Mouse (Mus musculus) kidney, embryonic 15.5 days (tissue): Measurements from ENCODE around the gene Nmrk1. TPM values are rescaled to one million over a fixed set of nuclear protein-coding genes. Genes with fewer than 3 reads are reported as not detected.
"Not testable (repeated sequence)": the region's sequence is repeated elsewhere in the genome, so short reads cannot be mapped to it uniquely, and the experiment has no call there.

ENCODE experiments used
- ATAC-seq: fragments of 200-750 bp; cut with Nextera tagmentation; replicated peaks from 2 replicates; pipeline ENCODE4 v1.8.0; 2017; ENCODE audit warnings: moderate TSS enrichment; ENCODE audit not compliant: low FRiP score
- H3K27ac ChIP-seq: fragments of 300-500 bp; sonication (generic); 2 replicates; pipeline ENCODE4 v1.5.1; 2015; ENCODE audit warnings: mild to moderate bottlenecking, inconsistent platforms
- H3K27me3 ChIP-seq: fragments of 300-500 bp; sonication (generic); 2 replicates; pipeline ENCODE4 v1.6.1; 2015; ENCODE audit warnings: inconsistent platforms
- H3K36me3 ChIP-seq: fragments of 300-500 bp; sonication (generic); 2 replicates; pipeline ENCODE4 v1.6.1; 2015; ENCODE audit warnings: inconsistent platforms
- H3K4me1 ChIP-seq: fragments of 300-500 bp; sonication (generic); 2 replicates; pipeline ENCODE4 v1.6.1; 2015; ENCODE audit warnings: inconsistent platforms
- H3K4me2 ChIP-seq: fragments of 300-500 bp; sonication (generic); 2 replicates; pipeline ENCODE4 v1.6.1; 2015; ENCODE audit warnings: moderate library complexity, mild to moderate bottlenecking, inconsistent platforms
- H3K4me3 ChIP-seq: fragments of 300-500 bp; sonication (generic); replicated peaks from 2 replicates; pipeline ENCODE4 v1.5.1; 2015; ENCODE audit warnings: mild to moderate bottlenecking, inconsistent platforms
- H3K9ac ChIP-seq: fragments of 300-500 bp; sonication (generic); 2 replicates; pipeline ENCODE4 v1.6.1; 2015; ENCODE audit warnings: mild to moderate bottlenecking, inconsistent platforms
- H3K9me3 ChIP-seq: fragments of 300-500 bp; sonication (generic); replicated peaks from 2 replicates; pipeline ENCODE4 v1.6.1; 2016; ENCODE audit warnings: inconsistent platforms
- WGBS: fragments of 180-500 bp; shearing (Covaris S2); methylation state at CpG from one replicate; pipeline ENCODE4 v1.1.7; 2015; ENCODE audit warnings: mixed read lengths; 5-methylcytosine and 5-hydroxymethylcytosine counted together
- polyA plus RNA-seq: library from polyadenylated mRNA; unstranded; fragments of >200 nt; fragmentation: Nextera tagmentation; extraction: Ambion mirVana; gene quantifications from 2 replicates; pipeline ENCODE4 v1.2.1, GENCODE M21; 2015

Nmrk1 gene
- 24.0 and 24.7 TPM in 2 replicates for polyA plus RNA-seq

DNA sequence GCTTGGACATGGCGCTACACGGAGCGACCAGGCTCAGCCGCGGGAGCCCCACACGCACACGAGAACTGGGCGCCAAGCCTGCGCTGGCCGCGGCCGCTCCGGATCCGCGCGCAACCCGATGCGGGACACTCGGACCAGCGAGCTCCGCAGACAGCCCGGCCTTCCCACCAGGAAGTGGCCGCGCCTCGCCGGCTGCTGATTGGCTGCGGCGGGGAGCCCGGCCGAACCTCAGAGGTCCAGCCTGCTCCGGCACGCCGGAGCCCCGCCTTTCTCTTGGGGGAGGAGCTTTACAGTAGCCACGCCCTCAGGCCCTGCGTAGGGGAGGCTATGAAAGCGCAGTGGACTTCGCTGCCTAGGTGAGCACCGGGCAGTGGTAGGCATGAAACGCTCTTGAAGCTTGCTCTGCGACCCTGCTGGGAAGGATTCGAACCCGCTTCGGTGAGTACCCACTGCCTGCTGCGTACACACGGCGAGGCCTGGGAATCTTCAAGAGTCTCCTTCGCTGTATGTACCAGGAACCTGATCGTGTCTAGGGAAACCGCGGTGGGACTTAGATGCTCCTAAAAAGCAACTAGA lies at the start of gene Nmrk1, which contains the start of gene Ostf1:
Gene Nmrk1, plus strand, starts transcription at position 307 of the 576 bp plus-strand sequence.
Gene Ostf1, minus strand, starts transcription at position 180 of the 576 bp plus-strand sequence.
- no peaks in the 10 kb centered on the region for H3K27me3 ChIP-seq
- peak; percentile 98 for ATAC-seq
- H3K9me3 ChIP-seq: no peaks in the 10 kb centered on the region
- H3K27ac ChIP-seq: peak within 1 kb of the TSS; percentile 95
- under 1% methylated on average over 51 of the region's 51 CpGs for WGBS
- H3K4me3 ChIP-seq: peak within 1 kb of the TSS; percentile 93
- no peaks in the 10 kb centered on the region for H3K36me3 ChIP-seq
- H3K9ac ChIP-seq: peak within 1 kb of the TSS; percentile 89
- H3K4me2 ChIP-seq: peak within 1 kb of the TSS; percentile 70
- H3K4me1 ChIP-seq: peaks cover 30% of the 10 kb centered on the region

DNA sequence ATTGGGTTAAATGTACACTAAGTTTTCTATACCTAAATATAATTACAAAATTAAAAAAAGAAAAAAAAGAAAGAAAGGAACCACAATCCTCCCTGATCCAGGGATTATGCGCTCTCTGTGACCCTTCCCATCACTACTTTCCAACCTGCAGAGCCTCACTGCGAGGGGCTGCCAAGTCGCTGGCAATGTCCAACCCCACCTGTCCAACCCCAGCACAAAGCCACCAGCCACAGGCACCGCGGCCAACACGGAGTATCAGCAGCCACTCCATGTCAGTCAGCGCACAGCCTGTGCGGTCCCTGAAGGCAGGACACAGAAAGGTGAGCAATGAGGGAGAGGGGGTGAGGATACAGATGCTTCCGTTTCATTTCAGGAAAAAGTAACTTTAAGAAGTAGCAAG lies 49.5 kb upstream of the Nmrk1 start:
- Histone ChIP-seq H3K9me3 (no peaks in the 10 kb centered on the region), H3K4me3 (no peak overlapping the region), H3K27me3 (no peaks in the 10 kb centered on the region), H3K4me1 (peaks cover 37% of the 10 kb centered on the region), H3K9ac (no peak overlapping the region), H3K36me3 (peaks cover 33% of the 10 kb centered on the region), H3K4me2 (no peak overlapping the region), H3K27ac (no peak overlapping the region)
- 88% methylated on average over 9 of the region's 9 CpGs for WGBS
- ATAC-seq: no peak

DNA sequence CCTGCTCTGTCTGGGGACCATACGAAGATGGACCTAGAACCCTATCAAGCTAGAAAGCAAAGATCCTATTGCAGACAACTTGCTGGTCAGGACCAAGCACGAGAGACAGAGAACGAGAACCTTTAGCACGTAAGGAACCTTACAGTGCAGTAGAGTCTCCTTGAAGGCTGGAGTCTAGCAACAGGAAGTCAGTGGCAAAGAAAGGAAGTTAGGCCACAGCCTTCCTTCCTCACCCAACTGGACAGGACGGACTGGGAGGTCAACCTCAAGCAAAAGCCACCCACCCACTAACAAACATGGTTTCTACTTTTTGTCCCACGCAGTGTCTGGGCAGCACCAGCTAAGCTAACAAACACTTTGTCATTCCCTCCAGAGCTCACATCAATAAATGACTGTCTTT lies 48.9 kb upstream of the Nmrk1 start:
- no peaks in the 10 kb centered on the region for H3K9me3 ChIP-seq
- no peak overlapping the region for H3K4me3 ChIP-seq
- no peak overlapping the region for H3K4me2 ChIP-seq
- no peak for ATAC-seq
- WGBS: 78% methylated on average over 6 of the region's 6 CpGs
- H3K4me1 ChIP-seq: peaks cover 30% of the 10 kb centered on the region
- peaks cover 35% of the 10 kb centered on the region for H3K36me3 ChIP-seq
- H3K27me3 ChIP-seq: no peaks in the 10 kb centered on the region
- H3K27ac ChIP-seq: no peak overlapping the region
- no peak overlapping the region for H3K9ac ChIP-seq

DNA sequence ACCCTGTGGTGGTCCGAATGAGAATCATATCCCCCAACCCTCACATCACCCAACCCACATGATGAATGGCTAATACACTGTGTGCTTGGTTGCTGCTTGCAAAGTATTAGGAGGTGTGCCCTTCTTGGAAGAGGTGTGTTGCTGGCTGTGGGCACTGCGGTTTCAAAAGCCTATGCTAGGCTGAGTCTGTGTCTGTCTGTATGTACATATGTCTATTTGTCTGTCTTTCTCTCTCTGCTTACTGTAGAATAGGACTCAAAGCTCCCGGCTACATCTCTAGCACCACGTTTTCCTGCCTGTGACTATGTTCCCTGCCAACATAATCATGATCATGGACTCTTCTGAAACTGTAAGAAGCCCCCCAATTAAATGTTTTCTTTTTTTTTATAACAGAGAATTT lies 48.0 kb upstream of the Nmrk1 start:
- Histone ChIP-seq H3K4me3 (no peak overlapping the region), H3K27me3 (no peaks in the 10 kb centered on the region), H3K36me3 (peaks cover 41% of the 10 kb centered on the region), H3K4me1 (peaks cover 22% of the 10 kb centered on the region), H3K4me2 (no peak overlapping the region), H3K9ac (no peak overlapping the region), H3K9me3 (no peaks in the 10 kb centered on the region), H3K27ac (no peak overlapping the region)
- WGBS: 93% methylated on average over 4 of the region's 4 CpGs
- no peak for ATAC-seq

DNA sequence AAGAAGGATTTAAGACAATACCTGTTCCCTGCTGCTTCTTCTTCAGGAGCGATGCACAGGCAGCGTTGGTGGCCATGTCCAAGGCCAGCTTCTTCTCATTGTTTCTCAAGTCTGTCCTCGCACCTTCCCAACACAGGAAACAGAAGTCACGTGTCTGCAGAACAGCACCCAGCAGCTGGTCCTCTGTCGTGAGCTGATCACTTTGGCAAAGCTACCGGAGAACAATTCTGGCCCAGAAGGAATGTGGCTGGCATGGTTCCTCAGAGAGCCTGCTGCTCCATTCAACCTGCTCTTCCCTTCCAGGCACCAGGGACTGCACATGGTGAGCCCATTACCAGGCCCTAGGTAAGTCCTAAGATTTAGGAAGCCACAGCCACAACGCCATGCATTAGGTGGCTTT lies 47.1 kb upstream of the Nmrk1 start:
- peaks cover 47% of the 10 kb centered on the region for H3K36me3 ChIP-seq
- H3K27me3 ChIP-seq: no peaks in the 10 kb centered on the region
- H3K4me2 ChIP-seq: no peak overlapping the region
- H3K4me3 ChIP-seq: no peak overlapping the region
- 95% methylated on average over 7 of the region's 7 CpGs for WGBS
- no peak for ATAC-seq
- no peak overlapping the region for H3K27ac ChIP-seq
- no peaks in the 10 kb centered on the region for H3K9me3 ChIP-seq
- peaks cover 13% of the 10 kb centered on the region for H3K4me1 ChIP-seq
- H3K9ac ChIP-seq: no peak overlapping the region

DNA sequence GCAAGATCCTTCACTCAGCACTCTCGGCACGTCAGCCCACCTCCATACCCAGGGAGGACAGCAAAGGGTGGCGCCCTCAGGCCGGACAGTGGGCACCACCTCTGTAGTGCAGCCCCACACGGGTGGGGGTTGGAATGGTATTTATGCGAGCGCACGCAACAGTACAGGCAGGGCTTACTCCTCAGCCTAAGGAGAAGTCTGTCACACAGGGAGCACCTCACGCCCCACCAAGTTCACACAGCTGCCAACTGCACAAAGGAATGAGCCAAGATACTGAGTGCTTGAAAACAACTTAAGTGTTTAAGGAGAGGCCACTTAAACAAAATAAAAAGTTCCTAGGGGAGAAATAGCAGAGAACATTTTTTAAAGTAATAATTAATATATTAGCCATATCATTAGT lies 44.6 kb upstream of the Nmrk1 start:
- Histone ChIP-seq H3K4me3 (no peak overlapping the region), H3K9me3 (no peaks in the 10 kb centered on the region), H3K27ac (no peak overlapping the region; the same call in 1 of the 2 replicates), H3K4me2 (no peak overlapping the region), H3K36me3 (peaks cover 45% of the 10 kb centered on the region), H3K4me1 (peaks cover 25% of the 10 kb centered on the region), H3K27me3 (no peaks in the 10 kb centered on the region), H3K9ac (no peak overlapping the region)
- 77% methylated on average over 9 of the region's 9 CpGs for WGBS
- peak; percentile 49; the same call in 1 of the 2 replicates for ATAC-seq

DNA sequence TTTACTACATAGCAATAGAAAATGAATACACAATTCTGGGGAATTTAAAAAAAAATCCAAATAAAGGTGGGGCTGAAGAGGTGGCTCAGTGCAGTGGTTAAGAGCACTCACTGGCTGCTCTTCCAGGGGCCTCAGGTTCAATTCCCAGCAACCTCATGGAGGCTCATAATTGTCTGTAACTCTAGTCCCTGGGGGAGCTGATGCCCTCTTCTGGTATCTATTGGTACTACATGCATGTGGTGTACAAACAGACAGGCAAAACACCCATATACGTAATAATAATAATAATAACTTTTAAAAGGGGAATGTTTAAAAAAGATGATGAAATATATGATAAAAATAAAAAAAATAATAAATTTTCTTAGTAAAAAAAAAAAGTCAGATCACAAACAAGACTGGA lies 43.5 kb upstream of the Nmrk1 start:
- no peaks in the 10 kb centered on the region for H3K9me3 ChIP-seq
- WGBS: 91% methylated on average over 1 of the region's 1 CpGs
- H3K27ac ChIP-seq: no peak overlapping the region

DNA sequence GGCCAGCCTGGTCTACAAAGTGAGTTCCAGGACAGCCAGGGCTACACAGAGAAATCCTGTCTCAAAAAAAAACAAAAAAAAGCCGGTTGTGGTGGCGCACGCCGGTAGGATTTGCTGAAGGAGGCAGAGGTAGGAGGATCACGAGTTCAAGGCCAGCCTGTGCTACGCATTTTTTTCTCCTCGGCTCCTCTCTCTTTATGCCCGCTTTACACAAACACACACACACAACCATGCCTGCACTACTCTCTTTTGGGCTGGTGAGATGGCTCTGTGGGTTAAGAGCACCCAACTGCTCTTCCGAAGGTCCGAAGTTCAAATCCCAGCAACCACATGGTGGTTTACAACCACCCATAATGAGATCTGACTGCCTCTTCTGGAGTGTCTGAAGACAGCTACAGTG lies 42.9 kb upstream of the Nmrk1 start:
- H3K27ac ChIP-seq, H3K27me3 ChIP-seq, ATAC-seq, H3K9me3 ChIP-seq, H3K9ac ChIP-seq, H3K4me3 ChIP-seq, H3K4me2 ChIP-seq: not testable (repeated sequence)
- WGBS: 98% methylated on average over 10 of the region's 10 CpGs
- peaks cover 36% of the 10 kb centered on the region for H3K36me3 ChIP-seq
- H3K4me1 ChIP-seq: peaks cover 41% of the 10 kb centered on the region

More for the DNA sequence above, 43.5 kb upstream of the Nmrk1 start:
- H3K9ac ChIP-seq: no peak overlapping the region
- ATAC-seq: no peak
- no peak overlapping the region for H3K4me3 ChIP-seq
- H3K4me1 ChIP-seq: peaks cover 35% of the 10 kb centered on the region
- no peaks in the 10 kb centered on the region for H3K27me3 ChIP-seq
- H3K4me2 ChIP-seq: no peak overlapping the region
- H3K36me3 ChIP-seq: peaks cover 42% of the 10 kb centered on the region

DNA sequence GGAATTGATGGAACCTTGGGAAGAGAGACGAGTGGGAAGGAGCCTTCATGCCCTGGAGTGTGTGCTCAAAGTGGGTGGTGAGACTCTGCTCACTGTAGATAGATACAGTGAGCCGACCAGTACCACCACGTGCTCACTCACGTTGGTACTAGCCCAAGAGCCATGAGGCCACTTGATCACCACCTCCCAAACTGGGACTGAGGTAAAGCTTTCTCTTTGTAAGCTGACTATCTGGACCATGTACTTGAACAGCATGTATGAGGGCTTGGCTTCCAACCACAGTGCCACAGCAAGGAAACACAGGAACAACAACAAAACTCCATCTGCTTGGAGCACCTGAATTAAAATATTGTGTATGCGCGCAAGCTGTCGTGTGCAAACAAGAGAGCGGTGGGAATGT lies 42.5 kb upstream of the Nmrk1 start:
- ATAC-seq: no peak
- 93% methylated on average over 8 of the region's 8 CpGs for WGBS
- Histone ChIP-seq H3K9ac (no peak overlapping the region), H3K9me3 (no peaks in the 10 kb centered on the region), H3K27ac (no peak overlapping the region), H3K27me3 (no peaks in the 10 kb centered on the region), H3K4me2 (no peak overlapping the region), H3K36me3 (peaks cover 33% of the 10 kb centered on the region), H3K4me1 (peaks cover 43% of the 10 kb centered on the region), H3K4me3 (no peak overlapping the region)

DNA sequence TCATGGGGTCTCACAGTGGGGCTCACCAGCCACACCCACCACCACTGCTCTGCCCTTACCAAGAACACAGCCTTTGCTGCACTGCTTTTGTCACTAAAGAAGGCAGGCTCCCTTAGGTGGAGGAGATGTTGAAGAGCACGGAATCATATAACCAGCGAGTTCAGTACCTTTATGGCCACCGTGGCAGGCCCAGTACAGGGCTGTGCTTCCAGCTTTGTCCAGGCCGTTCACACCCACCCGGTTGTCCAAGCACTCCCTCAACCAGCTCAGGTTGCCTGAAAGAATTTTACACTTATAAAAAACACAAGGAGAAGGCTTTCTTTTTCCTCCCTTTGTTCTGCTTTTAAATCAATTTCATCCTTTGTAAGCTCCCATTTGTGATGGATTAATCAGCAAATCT lies 41.5 kb upstream of the Nmrk1 start:
- Histone ChIP-seq H3K27me3 (no peaks in the 10 kb centered on the region), H3K27ac (peak overlapping the region; percentile 54; the same call in 1 of the 2 replicates), H3K9me3 (no peaks in the 10 kb centered on the region), H3K4me2 (no peak overlapping the region), H3K9ac (no peak overlapping the region), H3K4me1 (peaks cover 43% of the 10 kb centered on the region), H3K36me3 (peaks cover 28% of the 10 kb centered on the region), H3K4me3 (no peak overlapping the region)
- no peak for ATAC-seq
- WGBS: 31% methylated on average over 5 of the region's 5 CpGs

DNA sequence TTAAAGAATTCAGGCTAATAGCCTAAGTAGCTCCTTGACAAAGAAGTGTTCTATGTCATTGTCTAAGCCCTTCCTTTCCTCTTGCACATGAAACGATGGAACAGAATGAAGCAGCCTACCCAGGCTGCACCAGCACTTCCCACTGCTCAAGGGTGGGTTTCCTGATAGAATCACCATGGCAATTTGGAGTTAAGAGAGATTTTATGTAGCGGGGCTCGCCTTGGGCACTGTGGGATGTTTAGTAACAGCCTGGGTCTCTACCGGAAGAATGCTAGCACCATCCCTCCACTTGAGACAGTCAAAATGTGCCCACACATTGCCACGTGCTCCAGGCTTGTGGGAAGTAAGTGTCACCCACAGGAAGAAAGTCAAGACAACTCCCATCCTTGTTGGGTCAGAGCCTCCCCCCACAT lies 40.8 kb upstream of the Nmrk1 start:
- no peaks in the 10 kb centered on the region for H3K9me3 ChIP-seq
- H3K4me3 ChIP-seq: no peak overlapping the region
- H3K4me1 ChIP-seq: peaks cover 38% of the 10 kb centered on the region
- WGBS: 43% methylated on average over 5 of the region's 5 CpGs
- H3K27me3 ChIP-seq: no peaks in the 10 kb centered on the region
- H3K36me3 ChIP-seq: peaks cover 24% of the 10 kb centered on the region
- no peak overlapping the region for H3K9ac ChIP-seq
- 0 out of 2 replicates have a peak overlapping the region, but pooled peaks have one; percentile 54 for H3K27ac ChIP-seq
- H3K4me2 ChIP-seq: no peak overlapping the region
- no peak for ATAC-seq

DNA sequence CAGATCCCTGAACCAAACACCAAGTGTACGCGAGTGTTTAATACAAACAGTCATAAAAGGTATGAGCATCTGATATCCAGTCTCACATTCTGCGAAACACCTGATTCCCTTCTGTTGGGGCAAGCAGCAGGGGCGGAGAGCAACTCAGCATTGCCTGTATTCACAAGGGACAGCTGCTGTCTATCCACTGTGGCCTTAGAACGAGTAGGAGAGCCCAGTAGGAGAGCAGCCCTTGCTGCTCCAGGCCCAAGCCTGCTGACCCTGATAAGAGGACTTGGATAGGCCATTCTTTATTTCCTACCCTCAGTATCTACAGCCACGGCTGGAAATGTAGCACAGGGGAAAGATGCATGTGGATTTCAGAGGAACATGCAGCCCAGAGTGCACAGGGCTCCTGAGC lies 38.8 kb upstream of the Nmrk1 start:
- WGBS: 35% methylated on average over 6 of the region's 6 CpGs
- Histone ChIP-seq H3K27ac (peak overlapping the region; percentile 64), H3K36me3 (peaks cover 17% of the 10 kb centered on the region), H3K27me3 (no peaks in the 10 kb centered on the region), H3K4me1 (peaks cover 31% of the 10 kb centered on the region), H3K4me2 (no peak overlapping the region), H3K4me3 (no peak overlapping the region), H3K9me3 (no peaks in the 10 kb centered on the region), H3K9ac (no peak overlapping the region)
- ATAC-seq: peak; percentile 57

DNA sequence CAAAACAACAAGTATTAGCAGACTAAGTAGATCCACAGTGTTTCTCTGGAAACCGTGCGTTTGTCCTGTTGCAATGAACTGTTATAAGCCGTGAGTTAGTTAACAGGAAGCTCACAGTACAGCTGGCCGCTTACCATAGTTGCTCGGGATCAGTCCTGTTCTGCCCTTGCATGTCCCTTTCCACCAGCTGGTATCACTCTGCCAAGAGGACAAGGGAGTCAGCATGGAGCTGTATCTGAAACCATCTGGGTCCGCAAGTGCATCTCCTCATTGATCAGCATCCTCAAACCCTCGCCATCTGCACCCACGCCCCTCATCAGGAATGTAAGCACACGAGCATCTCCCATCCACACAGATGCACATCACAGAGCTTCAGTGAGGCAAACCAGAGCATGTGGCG lies 38.0 kb upstream of the Nmrk1 start:
- Histone ChIP-seq H3K4me2 (no peak overlapping the region), H3K4me3 (no peak overlapping the region), H3K9ac (no peak overlapping the region), H3K9me3 (no peaks in the 10 kb centered on the region), H3K27me3 (no peaks in the 10 kb centered on the region), H3K4me1 (peaks cover 33% of the 10 kb centered on the region), H3K36me3 (peaks cover 11% of the 10 kb centered on the region), H3K27ac (peak overlapping the region; percentile 64; the same call in 1 of the 2 replicates)
- WGBS: 59% methylated on average over 10 of the region's 10 CpGs
- ATAC-seq: no peak
